10 mouse cellular contexts compared by ENCODE assay signal in genomic region chr7:30669229-30669628, GRCm38 (mm10). TPM values are rescaled to one million over a fixed set of nuclear protein-coding genes. Genes with fewer than 3 reads are reported as not detected.
DNase-seq lines count a peak whose midpoint lies in the region; ATAC-seq and TF ChIP-seq lines count a peak whose summit lies in the region.
"Had no signal": no experiment of that assay in that cellular context is flagged by ENCODE, and none has a peak within 500 bp of the region (broad histone marks: within the 10 kb centered on the region; RNA-seq: fewer than 3 reads in every experiment).

No protein-coding gene starts in this region.

- 40% methylated on average over 3 of the region's 3 CpGs for WGBS in forebrain, embryonic 14.5 days
- 45% methylated on average over 3 of the region's 3 CpGs for whole genome bisulfite sequencing in forebrain, embryonic 12.5 days
- 46% methylated on average over 3 of the region's 3 CpGs for WGBS in midbrain, postnatal 0 days
- WGBS in midbrain, embryonic 10.5 days: 40% methylated on average over 3 of the region's 3 CpGs

- no peaks in the 10 kb centered on the region for H3K36me3 ChIP-seq in forebrain, embryonic 14.5 days (ENCODE audit: control insufficient read depth, insufficient read depth, low read length)
- no peaks in the 10 kb centered on the region for H3K36me3 ChIP-seq in forebrain, embryonic 12.5 days (replicated peaks)
- no peaks in the 10 kb centered on the region for H3K36me3 ChIP-seq in midbrain, postnatal 0 days (ENCODE audit: insufficient read depth, low read length)
- no peaks in the 10 kb centered on the region for H3K36me3 ChIP-seq in midbrain, embryonic 10.5 days
- H3K36me3 ChIP-seq: liver, embryonic 13.5 days had no signal

- H3K4me2 ChIP-seq in forebrain, embryonic 14.5 days (ENCODE audit: low read length): no peak overlapping the region
- no peak overlapping the region for H3K4me2 ChIP-seq in forebrain, embryonic 12.5 days
- no peak overlapping the region for H3K4me2 ChIP-seq in midbrain, postnatal 0 days (ENCODE audit: low read depth, low read length, poor library complexity, severe bottlenecking)
- H3K4me2 ChIP-seq: liver, embryonic 13.5 days had no signal

- peak; percentile 31 for DNase-seq in forebrain, embryonic 14.5 days (ENCODE audit: low spot score)
- DNase-seq in midbrain, postnatal 0 days (ENCODE audit: low spot score): peak; percentile 8
- DNase-seq in midbrain, embryonic 10.5 days (ENCODE audit: low spot score): no peak
- DNase-seq in embryo, embryonic 10 days (ENCODE audit: low spot score): peak; percentile 64
- peak; percentile 53 for DNase-seq in retina, embryonic 14.5 days (ENCODE audit: low spot score)
- no peak for DNase-seq in yolk sac, embryonic 10.5 days (ENCODE audit: low spot score)
- no peak for DNase-seq in left cerebral cortex, postnatal 36 days (ENCODE audit: low spot score in 2 of 2)
- DNase-seq: heart, postnatal 36 days; liver, embryonic 13.5 days had no signal

- no peak overlapping the region for H3K9ac ChIP-seq in forebrain, embryonic 14.5 days (ENCODE audit: low read length)
- H3K9ac ChIP-seq in forebrain, embryonic 12.5 days: no peak overlapping the region
- no peak overlapping the region for H3K9ac ChIP-seq in midbrain, postnatal 0 days (replicated peaks; ENCODE audit: low read length, poor library complexity, severe bottlenecking)
- H3K9ac ChIP-seq: liver, embryonic 13.5 days had no signal

- peak; percentile 42 for TF ChIP-seq CTCF in midbrain, postnatal 0 days (IDR thresholded peaks at IDR 0.05)

- H3K9me3 ChIP-seq in forebrain, embryonic 14.5 days (replicated peaks; ENCODE audit: control insufficient read depth, low read length): no peaks in the 10 kb centered on the region
- no peaks in the 10 kb centered on the region for H3K9me3 ChIP-seq in forebrain, embryonic 12.5 days
- H3K9me3 ChIP-seq in midbrain, postnatal 0 days (ENCODE audit: low read length): no peaks in the 10 kb centered on the region
- H3K9me3 ChIP-seq in midbrain, embryonic 10.5 days (replicated peaks): no peaks in the 10 kb centered on the region
- H3K9me3 ChIP-seq: liver, embryonic 13.5 days had no signal

- H3K27me3 ChIP-seq in forebrain, embryonic 14.5 days (replicated peaks; ENCODE audit: control insufficient read depth, insufficient read depth, low read length): no peaks in the 10 kb centered on the region
- no peaks in the 10 kb centered on the region for H3K27me3 ChIP-seq in forebrain, embryonic 12.5 days
- H3K27me3 ChIP-seq in midbrain, postnatal 0 days (ENCODE audit: insufficient read depth, low read length): peaks cover 7% of the 10 kb centered on the region; the same call in 1 of the 2 replicates
- H3K27me3 ChIP-seq in midbrain, embryonic 10.5 days (ENCODE audit: low read depth, poor library complexity, severe bottlenecking): no peaks in the 10 kb centered on the region
- H3K27me3 ChIP-seq: liver, embryonic 13.5 days had no signal

- peaks cover 2% of the 10 kb centered on the region; the same call in 1 of the 2 replicates for H3K4me1 ChIP-seq in forebrain, embryonic 14.5 days (ENCODE audit: control insufficient read depth, insufficient read depth, low read length)
- peaks cover 10% of the 10 kb centered on the region for H3K4me1 ChIP-seq in forebrain, embryonic 12.5 days
- no peaks in the 10 kb centered on the region for H3K4me1 ChIP-seq in midbrain, postnatal 0 days (ENCODE audit: insufficient read depth, low read length)
- H3K4me1 ChIP-seq in midbrain, embryonic 10.5 days: peaks cover 11% of the 10 kb centered on the region

- no peak overlapping the region for H3K27ac ChIP-seq in forebrain, embryonic 14.5 days (ENCODE audit: low read depth, low read length)
- no peak overlapping the region for H3K27ac ChIP-seq in forebrain, embryonic 12.5 days
- no peak overlapping the region for H3K27ac ChIP-seq in midbrain, postnatal 0 days (ENCODE audit: low read depth, low read length)
- H3K27ac ChIP-seq in midbrain, embryonic 10.5 days (replicated peaks): no peak overlapping the region
- H3K27ac ChIP-seq: liver, embryonic 13.5 days had no signal

- ATAC-seq in forebrain, embryonic 14.5 days: no peak
- no peak for ATAC-seq in forebrain, embryonic 12.5 days (ENCODE audit: low FRiP score)
- no peak for ATAC-seq in midbrain, postnatal 0 days (ENCODE audit: low FRiP score)

- intact Hi-C loops in left cerebral cortex, postnatal 36 days (cut with DNase I): loop anchor here (10.0 kb wide), 1 partner anchor 196 kb away; the partner anchor contains the start of gene Ffar1

- no peak overlapping the region for H3K4me3 ChIP-seq in forebrain, embryonic 14.5 days (ENCODE audit: low read depth, low read length)
- no peak overlapping the region for H3K4me3 ChIP-seq in forebrain, embryonic 12.5 days (replicated peaks)
- H3K4me3 ChIP-seq in midbrain, postnatal 0 days (ENCODE audit: low read depth, low read length): no peak overlapping the region
- no peak overlapping the region for H3K4me3 ChIP-seq in midbrain, embryonic 10.5 days
- H3K4me3 ChIP-seq: liver, embryonic 13.5 days had no signal

RNA-seq across cellular contexts. Expression of gene Pmis2, which starts 2.2 kb away (rescaled TPM):
- not detected in 2 replicates for polyA plus RNA-seq in forebrain, embryonic 14.5 days (2014; fragmentation: Nextera tagmentation; extraction: Ambion mirVana)
- polyA plus RNA-seq in forebrain, embryonic 12.5 days (2016; fragmentation: Nextera tagmentation; extraction: Ambion mirVana): not detected in 2 replicates
- total RNA-seq in midbrain, postnatal 0 days (2014; rRNA removed): not detected in 2 replicates
- not detected in 2 replicates for polyA plus RNA-seq in midbrain, postnatal 0 days (2015; fragmentation: Nextera tagmentation; extraction: Ambion mirVana)
- polyA plus RNA-seq in midbrain, embryonic 10.5 days (2016; fragmentation: Nextera tagmentation; extraction: Ambion mirVana): not detected in 2 replicates
- total RNA-seq in left cerebral cortex, postnatal 36 days (2021): not detected
- polyA plus RNA-seq: liver, embryonic 13.5 days had no signal

RNA-seq across cellular contexts. Expression of gene Haus5, which starts 4.4 kb away (rescaled TPM):
- 32.9 and 35.8 TPM in 2 replicates for polyA plus RNA-seq in forebrain, embryonic 14.5 days (2014; fragmentation: Nextera tagmentation; extraction: Ambion mirVana)
- 63.7 and 64.5 TPM in 2 replicates for polyA plus RNA-seq in forebrain, embryonic 12.5 days (2016; fragmentation: Nextera tagmentation; extraction: Ambion mirVana)
- 17.9 and 22.7 TPM in 2 replicates for total RNA-seq in midbrain, postnatal 0 days (2014; rRNA removed)
- 19.8 and 20.0 TPM in 2 replicates for polyA plus RNA-seq in midbrain, postnatal 0 days (2015; fragmentation: Nextera tagmentation; extraction: Ambion mirVana)
- 79.8 and 84.0 TPM in 2 replicates for polyA plus RNA-seq in midbrain, embryonic 10.5 days (2016; fragmentation: Nextera tagmentation; extraction: Ambion mirVana)
- total RNA-seq in left cerebral cortex, postnatal 36 days (2021): 1 to 10 TPM; 4.0 to 5.7 TPM

RNA-seq across cellular contexts. Expression of gene Rbm42, which starts 19.1 kb away (rescaled TPM):
- polyA plus RNA-seq in forebrain, embryonic 14.5 days (2014; fragmentation: Nextera tagmentation; extraction: Ambion mirVana): 120 and 133 TPM in 2 replicates
- polyA plus RNA-seq in forebrain, embryonic 12.5 days (2016; fragmentation: Nextera tagmentation; extraction: Ambion mirVana): 144 and 150 TPM in 2 replicates
- total RNA-seq in midbrain, postnatal 0 days (2014; rRNA removed): 163 and 185 TPM in 2 replicates
- polyA plus RNA-seq in midbrain, postnatal 0 days (2015; fragmentation: Nextera tagmentation; extraction: Ambion mirVana): 120 and 123 TPM in 2 replicates
- 140 and 145 TPM in 2 replicates for polyA plus RNA-seq in midbrain, embryonic 10.5 days (2016; fragmentation: Nextera tagmentation; extraction: Ambion mirVana)
- total RNA-seq in left cerebral cortex, postnatal 36 days (2021): 10 to 100 TPM; 67.4 to 74.4 TPM

RNA-seq across cellular contexts. Expression of gene 2200002J24Rik, which starts 29.5 kb away (rescaled TPM):
- not detected in 2 replicates for polyA plus RNA-seq in forebrain, embryonic 14.5 days (2014; fragmentation: Nextera tagmentation; extraction: Ambion mirVana)
- polyA plus RNA-seq in forebrain, embryonic 12.5 days (2016; fragmentation: Nextera tagmentation; extraction: Ambion mirVana): 0.33 TPM in 1 of 2 replicates, not detected in the other
- total RNA-seq in midbrain, postnatal 0 days (2014; rRNA removed): not detected in 2 replicates
- not detected in 2 replicates for polyA plus RNA-seq in midbrain, postnatal 0 days (2015; fragmentation: Nextera tagmentation; extraction: Ambion mirVana)
- not detected in 2 replicates for polyA plus RNA-seq in midbrain, embryonic 10.5 days (2016; fragmentation: Nextera tagmentation; extraction: Ambion mirVana)
- not detected for total RNA-seq in left cerebral cortex, postnatal 36 days (2021)
- total RNA-seq: heart, postnatal 36 days had no signal

RNA-seq across cellular contexts. Expression of gene Etv2, which starts 33.6 kb away (rescaled TPM):
- not detected in 2 replicates for polyA plus RNA-seq in forebrain, embryonic 14.5 days (2014; fragmentation: Nextera tagmentation; extraction: Ambion mirVana)
- not detected in 2 replicates for polyA plus RNA-seq in forebrain, embryonic 12.5 days (2016; fragmentation: Nextera tagmentation; extraction: Ambion mirVana)
- total RNA-seq in midbrain, postnatal 0 days (2014; rRNA removed): 1.2 TPM in 1 of 2 replicates, not detected in the other
- 0.15 TPM in 1 of 2 replicates, not detected in the other for polyA plus RNA-seq in midbrain, postnatal 0 days (2015; fragmentation: Nextera tagmentation; extraction: Ambion mirVana)
- not detected in 2 replicates for polyA plus RNA-seq in midbrain, embryonic 10.5 days (2016; fragmentation: Nextera tagmentation; extraction: Ambion mirVana)
- total RNA-seq in left cerebral cortex, postnatal 36 days (2021): not detected
- total RNA-seq: heart, postnatal 36 days had no signal

Comparison
In these comparisons a context has a peak if more than half of its experiments do, and no peak if none do; other contexts are left out.
1. DNase-seq: peak in forebrain, embryonic 14.5 days (single experiment), midbrain, postnatal 0 days (single experiment), embryo, embryonic 10 days (single experiment) and retina, embryonic 14.5 days (single experiment); none in midbrain, embryonic 10.5 days (single experiment), yolk sac, embryonic 10.5 days (single experiment) and left cerebral cortex, postnatal 36 days (0 of 2).